Mouse (Mus musculus) spleen, adult 2 months (tissue): ENCODE results near the gene Cacna1g.

Source experiments
- CTCF ChIP-seq: fragments of 200-500 bp; IDR thresholded peaks from 2 replicates; pipeline ENCODE4 v1.5.1; 2011; ENCODE audit warnings: mild to moderate bottlenecking, inconsistent platforms; ENCODE audit not compliant: insufficient read depth, insufficient read length, insufficient replicate concordance; ENCODE audit errors: extremely low read depth
- POLR2A ChIP-seq: fragments of 200-500 bp; IDR thresholded peaks from 2 replicates; pipeline ENCODE4 v1.6.1; 2011; ENCODE audit warnings: low read depth, low read length, inconsistent platforms

- TF ChIP-seq CTCF (no peak), POLR2A (no peak)
These were observed 26.4 kb upstream of the Cacna1g start for GRCm38 (mm10) chr11:94500362-94500761.
